Mouse (Mus musculus) mature B cell (primary cell): ENCODE results near the gene Prkn.
"Not testable (repeated sequence)": the region's sequence is repeated elsewhere in the genome, so short reads cannot be mapped to it uniquely, and the experiment has no call there.

Experiments used
- in situ Hi-C: fragments of 300-500 bp; cut with MboI; formaldehyde crosslinking; loops from 2 replicates; pipeline ENCODE4 v1.14.3; 2019

Prkn gene

GRCm38 (mm10) chr17:11990386-11991087, 1150.4 kb downstream of the Prkn start:
- in situ Hi-C loops: no loop called here

DNA sequence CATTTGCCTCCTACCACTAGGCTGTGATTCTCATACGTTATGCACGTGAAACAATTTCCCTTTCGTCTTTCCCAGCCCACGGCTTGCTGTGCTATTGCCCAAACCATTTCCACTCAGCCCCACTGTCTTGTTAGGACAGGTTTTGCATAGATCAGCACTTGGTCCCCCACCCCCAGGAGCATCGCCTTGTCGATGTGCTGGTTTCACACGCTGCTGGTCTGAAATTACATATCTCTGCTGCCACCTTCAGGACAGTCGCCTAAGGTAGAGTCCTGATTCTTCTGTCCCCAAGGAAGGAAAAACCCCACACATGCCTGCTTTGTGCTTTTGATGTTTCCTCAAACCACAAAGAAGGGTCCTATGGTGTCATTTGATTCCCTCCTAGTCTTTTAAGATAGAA, 1153.1 kb downstream of the Prkn start:
- in situ Hi-C loops: no loop called here

GRCm38 (mm10) chr17:11994252-11994651, 1154.1 kb downstream of the Prkn start:
- in situ Hi-C loops: no loop called here

GRCm38 (mm10) chr17:11994754-11995153, 1154.6 kb downstream of the Prkn start:
- in situ Hi-C loops: not testable (repeated sequence)

DNA sequence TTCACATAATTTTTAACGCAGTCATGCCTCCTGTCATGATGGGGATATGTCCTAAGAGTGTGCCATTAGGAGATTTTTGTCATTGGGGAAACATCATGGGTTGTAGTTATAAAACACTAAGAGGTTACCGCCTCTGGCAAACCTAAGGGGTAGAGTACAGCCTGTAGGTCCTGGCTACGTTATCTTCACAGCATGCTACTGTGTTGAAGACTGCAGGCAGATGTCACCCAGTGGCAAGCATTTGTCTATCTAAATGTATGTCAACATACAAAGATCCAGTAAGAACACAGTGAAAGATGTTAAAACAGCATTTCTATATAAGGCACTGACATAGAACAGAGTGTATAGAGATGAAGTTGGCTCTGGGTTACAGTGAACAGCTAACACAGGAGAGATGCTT, 1155.3 kb downstream of the Prkn start:
- in situ Hi-C loops: no loop called here

- in situ Hi-C loops: no loop called here
Observed at GRCm38 (mm10) chr17:11996311-11996710, 1156.1 kb downstream of the Prkn start.

- in situ Hi-C loops: no loop called here
Observed at GRCm38 (mm10) chr17:12000285-12000684, 1160.1 kb downstream of the Prkn start.

DNA sequence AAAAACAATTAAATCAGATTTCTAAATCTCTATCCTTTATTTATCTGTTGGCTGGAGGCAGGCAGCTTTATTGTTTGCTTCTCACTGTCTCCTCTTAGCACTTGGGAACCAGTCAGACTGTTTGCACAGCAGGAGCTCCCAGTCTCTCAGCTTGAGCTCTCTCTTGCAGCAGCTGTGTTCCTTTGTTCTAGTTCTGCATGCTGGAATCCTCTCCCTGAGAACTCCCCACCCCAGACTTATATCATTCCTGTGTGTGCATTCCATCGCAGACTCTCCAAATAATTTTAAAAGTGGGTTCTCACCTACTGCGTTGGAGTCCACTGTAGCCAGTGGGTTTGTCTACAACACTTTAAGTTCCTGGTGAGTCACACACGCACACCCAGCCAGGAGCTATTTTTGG, 1181.1 kb downstream of the Prkn start:
- in situ Hi-C loops: no loop called here

GRCm38 (mm10) chr17:12029362-12029761, 1189.2 kb downstream of the Prkn start:
- in situ Hi-C loops: no loop called here

GRCm38 (mm10) chr17:12029921-12030461, 1189.8 kb downstream of the Prkn start:
- in situ Hi-C loops: no loop called here

GRCm38 (mm10) chr17:12030556-12031160, 1190.5 kb downstream of the Prkn start:
- in situ Hi-C loops: no loop called here

GRCm38 (mm10) chr17:12031203-12031942, 1191.2 kb downstream of the Prkn start:
- in situ Hi-C loops: no loop called here

- in situ Hi-C loops: no loop called here
Observed at GRCm38 (mm10) chr17:12032014-12032791, 1192.0 kb downstream of the Prkn start.

GRCm38 (mm10) chr17:12035386-12035785, 1195.2 kb downstream of the Prkn start:
- in situ Hi-C loops: no loop called here

DNA sequence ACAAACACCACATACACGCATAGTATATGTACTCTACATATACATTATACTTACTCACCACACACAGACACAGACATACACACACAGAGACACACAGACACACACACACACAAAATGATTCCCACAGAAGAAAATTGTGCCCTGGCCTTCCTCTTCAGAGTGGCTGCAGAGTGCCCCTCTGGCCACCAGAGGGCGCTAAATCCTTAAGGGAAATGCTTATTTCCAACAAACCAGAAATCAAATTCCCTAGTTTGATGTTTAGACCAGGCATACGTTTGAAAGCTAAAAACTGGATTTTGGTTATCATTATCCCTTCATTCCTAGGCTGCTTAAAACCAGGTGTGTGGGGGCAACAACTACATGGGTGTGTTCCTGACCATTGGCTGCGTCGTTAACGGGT, 1196.0 kb downstream of the Prkn start:
- in situ Hi-C loops: no loop called here

- in situ Hi-C loops: no loop called here
Observed at GRCm38 (mm10) chr17:12037065-12037464, 1196.9 kb downstream of the Prkn start.

DNA sequence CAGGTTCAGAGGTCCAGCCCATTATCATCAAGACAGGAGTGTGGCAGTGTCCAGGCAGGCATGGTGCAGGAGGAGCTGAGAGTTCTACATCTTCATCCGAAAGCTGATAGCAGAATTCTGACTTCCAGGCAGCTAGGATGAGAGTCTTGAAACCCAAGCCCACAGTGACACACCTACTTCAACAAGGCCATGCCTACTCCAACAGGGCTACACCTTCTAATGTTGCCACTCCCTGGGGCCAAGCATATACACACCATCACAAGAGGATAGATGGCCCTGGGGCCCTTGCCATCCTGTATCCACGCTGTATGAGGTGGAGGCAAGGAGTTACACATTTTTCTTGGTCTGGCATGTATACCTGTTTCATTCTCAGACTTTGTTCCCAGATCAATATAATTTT, 1197.4 kb downstream of the Prkn start:
- in situ Hi-C loops: no loop called here

DNA sequence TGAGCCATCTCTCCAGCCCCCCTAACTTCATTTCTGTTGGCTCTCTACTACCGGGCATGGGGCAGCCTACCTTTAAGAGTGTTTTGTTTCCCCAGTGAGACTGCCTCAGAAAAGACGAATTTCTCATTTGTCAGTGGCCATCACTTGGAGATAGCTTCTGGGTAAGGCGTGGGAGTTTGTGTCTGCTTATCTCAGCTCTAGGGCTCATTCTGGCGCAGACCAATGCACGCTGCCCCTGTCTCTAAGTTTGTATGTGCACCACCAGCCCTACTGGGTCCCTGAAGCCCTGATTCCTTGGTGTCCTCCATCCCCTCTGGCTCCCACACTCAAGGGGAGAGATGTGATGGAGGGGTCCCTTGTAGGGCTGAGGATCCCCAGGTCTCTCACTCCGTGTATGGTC, 1198.3 kb downstream of the Prkn start:
- in situ Hi-C loops: no loop called here

DNA sequence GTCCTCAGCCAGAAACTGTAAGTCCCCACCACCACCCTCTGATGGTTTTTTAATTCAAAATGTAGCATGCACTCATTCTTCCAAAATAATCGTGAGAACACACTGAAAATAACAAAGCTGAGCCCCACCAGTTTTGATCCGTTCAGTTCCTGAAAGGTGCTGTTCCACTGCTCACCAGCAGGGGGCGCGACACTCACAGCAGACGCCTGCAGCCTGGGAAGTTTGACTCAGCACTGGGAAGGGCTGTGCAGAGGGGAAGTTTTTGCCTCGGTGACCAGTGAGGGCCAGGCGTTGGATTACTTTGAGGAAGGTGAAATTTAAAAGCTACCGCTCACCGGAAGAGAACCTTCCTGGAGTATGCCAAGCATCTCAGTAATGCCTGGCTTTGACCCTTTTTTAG, 1199.0 kb downstream of the Prkn start:
- in situ Hi-C loops: no loop called here

GRCm38 (mm10) chr17:12039922-12040321, 1199.7 kb downstream of the Prkn start:
- in situ Hi-C loops: no loop called here

- in situ Hi-C loops: no loop called here
Observed at GRCm38 (mm10) chr17:12040546-12040945, 1200.4 kb downstream of the Prkn start.

DNA sequence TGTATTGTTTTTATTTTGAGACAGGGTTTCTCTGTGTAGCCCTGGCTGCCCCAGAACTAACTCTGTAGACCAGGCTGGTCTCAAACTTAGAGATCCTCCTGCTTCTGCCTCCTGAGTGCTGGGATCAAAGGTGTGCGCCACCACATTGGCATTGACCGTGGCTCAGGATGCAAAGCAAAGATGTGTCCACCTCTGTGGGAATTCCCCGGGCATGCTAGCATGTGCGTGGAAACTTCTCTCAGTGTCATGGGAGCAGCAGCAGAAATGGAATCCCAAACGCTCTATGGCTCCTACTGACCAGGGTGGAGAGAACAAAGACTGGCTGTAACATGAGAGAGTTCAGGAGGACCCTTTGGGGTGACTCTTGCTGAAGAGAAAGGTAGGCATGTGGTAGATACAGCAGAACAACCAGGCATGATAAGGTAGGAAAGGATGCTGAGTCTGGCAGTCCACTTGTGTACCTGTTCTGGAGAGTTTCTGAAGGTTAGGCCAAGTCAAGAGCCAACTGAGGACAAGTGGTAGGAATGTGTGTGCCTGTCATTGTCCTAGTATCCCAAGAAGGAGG, 1201.0 kb downstream of the Prkn start:
- in situ Hi-C loops: no loop called here
